Mouse (Mus musculus) heart, embryonic 11.5 days (tissue): ENCODE results near the gene Hoxd1. TPM values are rescaled to one million over a fixed set of nuclear protein-coding genes. Genes with fewer than 3 reads are reported as not detected.
A peak's percentile ranks its signal among the peaks of the same experiment; 100 is the strongest.

Experiments used
- microRNA counts: library from miRNA; unstranded; fragments of <30 nt; microRNA quantifications from one replicate; lab custom pipeline; 2015
- microRNA-seq: library from miRNA; unstranded; fragments of <30 nt; microRNA quantifications from one replicate; pipeline ENCODE4, GENCODE M21; 2016; ENCODE audit warnings: borderline number of aligned reads
- polyA plus RNA-seq: library from polyadenylated mRNA; unstranded; fragments of >200 nt; fragmentation: Nextera tagmentation; extraction: Ambion mirVana; gene quantifications from 2 replicates; pipeline ENCODE4 v1.2.1, GENCODE M21; 2014

Hoxd1 gene
- polyA plus RNA-seq, 1 experiment from 2014 or later = not detected

MicroRNA genes within 50 kb of the gene (microRNA counts, 519-probe panel; counts per million panel counts)
- microRNA mmu-miR-10b (lab: Ali Mortazavi, UCI) = 32.2 counts per million

Small RNA genes within 50 kb of the gene (microRNA-seq; reads per million reads assigned to microRNA genes)
- gene Mir10b = 977 reads per million, percentile 84 among the genes with 10 or more reads in this experiment

Other genes with a start within 250 kb of the Hoxd1 start
- gene Lnpk, start 183.5 kb upstream of the Hoxd1 start, polyA plus RNA-seq = 23.1 and 31.7 TPM in 2 replicates
- not detected in 2 replicates for gene Evx2, start 103.4 kb upstream of the Hoxd1 start, polyA plus RNA-seq
- gene Hoxd13, start 94.7 kb upstream of the Hoxd1 start, polyA plus RNA-seq = not detected in 2 replicates
- not detected in 2 replicates for gene Hoxd12, start 88.0 kb upstream of the Hoxd1 start, polyA plus RNA-seq
- not detected in 2 replicates for gene Hoxd11, start 83.4 kb upstream of the Hoxd1 start, polyA plus RNA-seq
- 0.11 TPM in 1 of 2 replicates, not detected in the other for gene Hoxd10, start 71.1 kb upstream of the Hoxd1 start, polyA plus RNA-seq
- 0.13 TPM in 1 of 2 replicates, not detected in the other for gene Hoxd9, start 65.3 kb upstream of the Hoxd1 start, polyA plus RNA-seq
- 0.27 and 0.30 TPM in 2 replicates for gene Hoxd8, start 58.4 kb upstream of the Hoxd1 start, polyA plus RNA-seq
- 2.0 and 3.1 TPM in 2 replicates for gene Hoxd3, start 51.1 kb upstream of the Hoxd1 start, polyA plus RNA-seq
- gene Hoxd4, start 51.1 kb upstream of the Hoxd1 start, polyA plus RNA-seq = not detected in 2 replicates
- 0.10 TPM in 1 of 2 replicates, not detected in the other for gene Gm28230, start 36.3 kb upstream of the Hoxd1 start, polyA plus RNA-seq
- gene Mtx2, start 62.8 kb downstream of the Hoxd1 start, polyA plus RNA-seq = 164 and 166 TPM in 2 replicates